Mouse (Mus musculus) liver, adult 2 months (tissue): ENCODE results near the gene Zfp568. TPM values are rescaled to one million over a fixed set of nuclear protein-coding genes. Genes with fewer than 3 reads are reported as not detected.

Experiments used
- DNase-seq: peaks from one replicate; pipeline ENCODE4 v3.0.0-alpha.2; 2011; ENCODE audit warnings: low read depth, low spot score; ENCODE audit errors: extremely low read depth
- H3K27ac ChIP-seq: fragments of 200-500 bp; replicated peaks from 2 replicates; pipeline ENCODE4 v1.5.1; 2012; ENCODE audit warnings: low read depth, mild to moderate bottlenecking, control low read depth, inconsistent platforms, low read length; ENCODE audit not compliant: insufficient read depth
- H3K27me3 ChIP-seq: fragments of 200-500 bp; 2 replicates; pipeline ENCODE4 v1.6.1; 2012; ENCODE audit warnings: mild to moderate bottlenecking, moderate library complexity, low read length, inconsistent platforms; ENCODE audit not compliant: control insufficient read depth, insufficient read depth
- H3K36me3 ChIP-seq: fragments of 200-500 bp; 2 replicates; pipeline ENCODE4 v1.6.1; 2012; ENCODE audit warnings: low read length, inconsistent platforms; ENCODE audit not compliant: control insufficient read depth, insufficient read depth
- H3K4me1 ChIP-seq: fragments of 200-500 bp; 2 replicates; pipeline ENCODE4 v1.6.1; 2011; ENCODE audit warnings: low read length; ENCODE audit not compliant: control insufficient read depth, insufficient read depth
- H3K4me3 ChIP-seq: fragments of 200-500 bp; 2 replicates; pipeline ENCODE4 v1.5.1; 2011; ENCODE audit warnings: low read depth, mild to moderate bottlenecking, control low read depth, low read length, moderate library complexity; ENCODE audit not compliant: insufficient read depth
- H3K79me2 ChIP-seq: fragments of 200-500 bp; 2 replicates; pipeline ENCODE4 v1.6.1; 2012; ENCODE audit warnings: inconsistent platforms, mild to moderate bottlenecking, low read length, moderate library complexity; ENCODE audit not compliant: control insufficient read depth, insufficient read depth
- H3K9ac ChIP-seq: fragments of 200-500 bp; 2 replicates; pipeline ENCODE4 v1.6.1; 2012; ENCODE audit warnings: low read depth, mild to moderate bottlenecking, control low read depth, inconsistent platforms, low read length
- CTCF ChIP-seq: fragments of 200-500 bp; IDR thresholded peaks from 2 replicates; pipeline ENCODE4 v1.5.1; 2011; ENCODE audit warnings: low read depth, low read length, control low read depth
- POLR2A ChIP-seq: fragments of 200-500 bp; IDR thresholded peaks from 2 replicates; pipeline ENCODE4 v1.6.1; 2011; ENCODE audit warnings: low read length, control low read depth; ENCODE audit not compliant: insufficient read depth; ENCODE audit errors: extremely low read depth
- WGBS: fragments of 180-500 bp; shearing (Covaris S2); methylation state at CpG from one replicate; pipeline ENCODE4 v1.1.7; 2018; 5-methylcytosine and 5-hydroxymethylcytosine counted together
- polyA plus RNA-seq: library from polyadenylated mRNA; depleted of rRNA; stranded (reverse); fragments of >200 nt; gene quantifications from 2 replicates; pipeline ENCODE4 v1.2.3, GENCODE M21; 2012
- total RNA-seq: library from RNA; depleted of rRNA; stranded (reverse); fragments of >200 nt; gene quantifications from 2 replicates; pipeline ENCODE4 v1.2.3, GENCODE M21; 2014

Zfp568 gene
- total and polyA plus RNA-seq, 2 experiments = 4.3 to 8.8 TPM

DNA sequence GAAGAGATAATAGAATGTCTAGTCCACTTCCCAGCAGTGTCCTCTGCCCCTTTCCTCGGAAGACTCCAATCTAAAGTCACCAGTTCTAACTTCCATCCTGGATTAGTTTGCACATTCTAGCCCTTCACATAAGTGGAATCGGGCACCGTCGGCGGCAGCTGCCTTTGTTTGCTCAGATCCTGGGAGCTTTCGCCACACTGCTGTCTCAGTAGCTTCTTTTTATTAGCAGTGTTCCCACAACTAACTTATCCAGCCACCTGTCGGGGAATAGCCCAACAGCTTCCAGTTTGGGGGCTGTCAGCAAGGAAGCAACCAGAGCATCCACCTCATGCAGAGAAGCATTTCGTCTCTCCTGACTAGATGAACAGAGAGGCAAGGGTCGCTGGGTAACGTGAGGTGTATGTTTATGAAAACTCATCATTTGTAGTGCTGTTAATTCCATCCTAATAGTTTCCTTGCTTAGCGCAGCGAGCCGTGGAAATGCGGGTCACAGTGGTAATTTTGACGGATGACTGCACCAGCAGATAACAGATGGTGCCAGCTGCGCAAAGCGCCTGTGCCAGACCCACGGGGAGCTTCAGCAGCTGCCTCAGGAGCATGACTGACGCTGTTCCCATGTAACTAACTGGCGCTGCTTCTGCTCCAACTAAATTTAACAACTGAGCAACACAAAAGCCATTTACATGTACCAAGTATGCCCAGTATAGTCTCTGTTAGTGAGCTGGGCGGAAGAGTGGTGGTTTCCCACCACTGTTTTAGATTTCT lies 25.7 kb downstream of the Zfp568 start:
- peaks cover 33% of the 10 kb centered on the region for H3K36me3 ChIP-seq
- H3K79me2 ChIP-seq = peaks cover 7% of the 10 kb centered on the region; the same call in 1 of the 2 replicates
- 77% methylated on average over 21 of the region's 21 CpGs for WGBS

DNA sequence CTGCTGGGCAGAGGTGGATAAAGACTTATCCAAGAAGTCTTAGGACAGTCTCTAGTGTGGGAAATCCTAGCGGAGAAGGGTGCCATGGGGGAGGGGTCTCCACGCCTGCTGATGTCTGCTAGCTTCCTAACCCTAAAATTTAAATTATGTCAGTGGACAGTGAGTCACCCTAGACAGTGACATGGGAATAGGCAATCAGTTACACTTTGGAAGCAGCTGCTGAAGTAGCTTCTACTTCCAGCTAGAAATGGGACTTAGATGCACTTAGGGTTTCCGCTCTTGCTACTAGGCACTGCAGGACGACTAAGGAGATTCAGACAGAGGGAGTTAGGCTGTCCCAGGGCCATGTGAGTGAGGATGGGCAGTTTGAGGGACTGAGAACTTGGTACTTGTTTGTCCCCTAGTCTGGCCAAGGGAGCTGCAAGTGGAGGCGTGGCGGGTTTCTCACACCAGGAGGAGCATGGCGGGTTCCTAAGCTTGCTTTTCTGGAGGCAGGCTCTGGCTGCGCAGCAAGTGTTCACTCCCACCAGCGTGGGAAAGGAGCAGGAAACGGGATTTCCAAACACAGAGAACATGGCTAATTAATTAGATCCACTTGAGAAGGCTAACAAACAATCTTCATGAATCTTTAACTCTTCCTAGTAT lies 26.9 kb downstream of the Zfp568 start:
- no peak overlapping the region for H3K27ac ChIP-seq
- H3K9ac ChIP-seq = no peak overlapping the region
- H3K4me1 ChIP-seq = no peaks in the 10 kb centered on the region
- TF ChIP-seq POLR2A (no peak), CTCF (no peak)
- peaks cover 4% of the 10 kb centered on the region; the same call in 1 of the 2 replicates for H3K79me2 ChIP-seq
- DNase-seq = no peak
- H3K4me3 ChIP-seq = no peak overlapping the region
- whole genome bisulfite sequencing = 92% methylated on average over 10 of the region's 10 CpGs
- H3K27me3 ChIP-seq = no peaks in the 10 kb centered on the region
- peaks cover 37% of the 10 kb centered on the region for H3K36me3 ChIP-seq

More for the DNA sequence above, 25.7 kb downstream of the Zfp568 start:
- Histone ChIP-seq H3K4me3 (no peak overlapping the region), H3K9ac (no peak overlapping the region), H3K27ac (no peak overlapping the region), H3K27me3 (no peaks in the 10 kb centered on the region), H3K4me1 (no peaks in the 10 kb centered on the region)
- no peak for DNase-seq
- TF ChIP-seq CTCF = no peak
- TF ChIP-seq POLR2A = no peak

DNA sequence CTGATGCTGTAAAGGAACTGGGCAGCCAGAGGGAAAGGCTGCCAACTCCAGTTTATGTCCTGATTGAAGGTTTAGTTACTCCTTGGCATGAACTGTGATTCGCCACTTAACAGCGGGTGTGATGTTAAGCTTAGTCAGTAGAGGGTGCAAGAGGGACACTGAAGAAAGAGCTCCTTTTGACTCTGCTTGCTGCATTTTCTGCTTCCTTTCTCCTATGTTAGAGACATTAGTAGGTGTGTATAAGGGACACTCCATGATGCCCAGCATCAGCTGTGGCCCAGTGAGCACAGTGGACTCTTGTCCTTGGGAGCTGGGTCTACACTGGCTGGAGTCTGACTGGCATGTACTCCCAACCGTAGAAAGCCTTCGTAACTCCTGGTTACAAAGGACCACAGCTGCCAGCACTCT lies 29.2 kb downstream of the Zfp568 start:
- Histone ChIP-seq H3K27ac (no peak overlapping the region), H3K9ac (no peak overlapping the region), H3K4me3 (no peak overlapping the region), H3K27me3 (no peaks in the 10 kb centered on the region), H3K36me3 (peaks cover 37% of the 10 kb centered on the region), H3K79me2 (no peaks in the 10 kb centered on the region; the same call in 1 of the 2 replicates), H3K4me1 (no peaks in the 10 kb centered on the region)
- 70% methylated on average over 4 of the region's 4 CpGs for WGBS
- DNase-seq = peak; percentile 54
- peak; percentile 22; the same call in 1 of the 2 replicates for TF ChIP-seq CTCF
- no peak for TF ChIP-seq POLR2A

DNA sequence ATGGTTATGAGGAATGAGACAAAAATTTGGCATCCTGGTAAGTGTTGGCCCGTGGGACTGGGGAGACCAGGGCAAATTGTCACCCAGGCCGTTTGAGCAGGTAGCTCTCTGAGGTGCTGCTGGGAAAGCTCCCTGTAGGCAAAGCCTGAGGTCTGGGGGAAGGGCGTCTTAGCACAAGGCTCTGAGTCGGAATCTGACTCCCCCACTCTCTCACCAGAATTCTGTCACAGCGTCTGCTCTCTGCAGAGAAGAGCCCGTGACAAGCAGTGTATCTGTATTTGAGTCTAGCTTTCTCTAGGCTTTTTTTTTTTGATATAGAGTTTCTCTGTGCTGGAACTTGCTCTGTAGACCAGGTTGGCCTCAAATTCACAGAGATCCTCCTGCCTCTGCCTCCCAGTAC lies 33.5 kb downstream of the Zfp568 start:
- H3K79me2 ChIP-seq = no peaks in the 10 kb centered on the region
- H3K27me3 ChIP-seq = no peaks in the 10 kb centered on the region
- 94% methylated on average over 6 of the region's 6 CpGs for WGBS
- no peak overlapping the region for H3K27ac ChIP-seq
- no peak overlapping the region for H3K9ac ChIP-seq
- H3K4me1 ChIP-seq = no peaks in the 10 kb centered on the region
- no peak for DNase-seq
- H3K4me3 ChIP-seq = no peak overlapping the region
- TF ChIP-seq POLR2A = no peak
- no peak for TF ChIP-seq CTCF
- peaks cover 42% of the 10 kb centered on the region for H3K36me3 ChIP-seq

DNA sequence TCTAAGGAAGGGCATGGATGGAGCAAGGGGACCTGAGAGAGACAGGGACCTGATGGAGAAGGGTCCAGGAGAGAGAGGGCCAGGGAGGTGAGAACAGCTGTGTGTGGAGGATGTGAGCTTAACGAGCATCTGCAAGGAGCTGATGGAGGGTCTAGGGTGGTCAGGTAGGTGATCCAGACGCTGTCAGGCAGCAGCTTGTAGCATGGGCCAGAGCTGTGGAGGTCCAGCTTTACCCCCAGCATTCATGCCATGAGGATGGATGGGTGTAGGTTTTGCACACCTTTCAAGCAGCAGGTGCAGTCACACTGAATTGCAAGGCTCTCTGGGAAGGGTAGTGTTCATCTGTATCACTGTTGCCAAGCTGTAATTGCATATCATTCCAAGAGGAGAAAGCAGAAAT lies 35.8 kb downstream of the Zfp568 start:
- no peak for DNase-seq
- 94% methylated on average over 2 of the region's 2 CpGs for WGBS

DNA sequence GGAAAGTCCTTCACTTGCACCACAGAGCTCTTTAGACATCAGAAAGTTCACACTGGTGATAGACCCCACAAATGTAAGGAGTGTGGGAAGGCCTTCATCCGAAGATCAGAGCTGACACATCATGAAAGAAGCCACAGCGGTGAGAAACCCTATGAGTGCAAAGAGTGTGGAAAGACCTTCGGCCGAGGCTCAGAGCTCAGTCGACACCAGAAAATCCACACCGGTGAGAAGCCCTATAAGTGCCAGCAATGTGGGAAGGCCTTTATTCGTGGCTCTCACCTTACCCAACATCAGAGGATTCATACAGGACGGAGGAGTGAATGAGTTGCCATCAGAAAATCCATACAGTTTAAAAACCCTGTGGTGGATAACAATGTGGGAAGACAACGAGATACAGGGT lies 39.6 kb downstream of the Zfp568 start:
- no peaks in the 10 kb centered on the region for H3K4me1 ChIP-seq
- H3K27ac ChIP-seq = no peak overlapping the region
- H3K4me3 ChIP-seq = no peak overlapping the region
- TF ChIP-seq POLR2A = no peak
- TF ChIP-seq CTCF = no peak
- DNase-seq = no peak
- H3K36me3 ChIP-seq = peaks cover 27% of the 10 kb centered on the region; the same call in 1 of the 2 replicates
- no peaks in the 10 kb centered on the region for H3K79me2 ChIP-seq
- no peak overlapping the region for H3K9ac ChIP-seq
- H3K27me3 ChIP-seq = no peaks in the 10 kb centered on the region
- 94% methylated on average over 9 of the region's 9 CpGs for WGBS

More for the DNA sequence above, 35.8 kb downstream of the Zfp568 start:
- Histone ChIP-seq H3K4me3 (no peak overlapping the region), H3K79me2 (no peaks in the 10 kb centered on the region), H3K36me3 (peaks cover 48% of the 10 kb centered on the region), H3K4me1 (no peaks in the 10 kb centered on the region), H3K9ac (no peak overlapping the region), H3K27me3 (no peaks in the 10 kb centered on the region), H3K27ac (no peak overlapping the region)
- TF ChIP-seq CTCF = no peak
